ENCODE assay signal across 8 mouse cellular contexts in the genomic region with DNA sequence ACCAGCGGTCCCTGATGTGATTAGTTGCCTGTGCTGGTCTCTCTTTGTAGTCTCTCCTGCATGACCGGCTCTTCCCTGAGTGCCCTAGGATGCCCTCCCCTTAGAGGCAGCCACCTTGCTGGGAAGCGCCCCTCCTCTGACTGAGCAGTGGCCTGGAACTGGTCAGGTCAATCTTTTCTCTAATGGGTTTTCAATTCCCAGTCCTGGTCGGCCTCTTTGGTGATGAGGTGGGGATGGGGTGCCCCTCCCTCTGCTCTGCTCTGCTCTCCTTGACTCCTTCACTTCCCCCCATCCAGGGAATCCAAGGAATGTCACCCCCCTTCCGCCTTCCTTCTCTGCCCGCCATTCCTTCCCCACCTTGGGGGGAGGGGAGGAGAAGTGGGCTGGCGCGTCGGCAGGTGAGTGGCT. TPM values are rescaled to one million over a fixed set of nuclear protein-coding genes. Genes with fewer than 3 reads are reported as not detected.
A peak's percentile ranks its signal among the peaks of the same experiment; 100 is the strongest.
DNase-seq lines count a peak whose midpoint lies in the region; ATAC-seq and TF ChIP-seq lines count a peak whose summit lies in the region.

Gene Bcam, minus strand, starts transcription at position 33 of the 408 bp plus-strand sequence.

- no peaks in the 10 kb centered on the region for H3K4me1 ChIP-seq in intestine, postnatal 0 days (replicated peaks; ENCODE audit: control insufficient read depth, insufficient read depth, low read length)
- peaks cover 10% of the 10 kb centered on the region for H3K4me1 ChIP-seq in lung, adult 2 months (ENCODE audit: control insufficient read depth, insufficient read depth, low read length)
- H3K4me1 ChIP-seq in stomach, embryonic 15.5 days, result peaks cover 30% of the 10 kb centered on the region

- no peak for TF ChIP-seq CTCF in intestine, postnatal 0 days (IDR thresholded peaks at IDR 0.05; ENCODE audit: low read depth)
- TF ChIP-seq CTCF in lung, adult 2 months (IDR thresholded peaks at IDR 0.05; ENCODE audit: insufficient read depth, low read length), result no peak

- TF ChIP-seq POLR2A in lung, adult 2 months (IDR thresholded peaks at IDR 0.05; ENCODE audit: borderline replicate concordance, extremely low read depth, low read depth, low read length), result no peak

- DNase-seq in ES-CJ7 (ENCODE audit: low read depth, low spot score), result peak; percentile 93
- DNase-seq in adrenal gland, postnatal 14 days, result no peak
- no peak for DNase-seq in gastrocnemius, postnatal 25 days
- DNase-seq in lung, adult 2 months, result peak; percentile 67
- DNase-seq in cerebellum, postnatal 10 days, result no peak
- DNase-seq in urinary bladder, postnatal 14 days (ENCODE audit: low spot score), result no peak

- no peaks in the 10 kb centered on the region for H3K9me3 ChIP-seq in intestine, postnatal 0 days (ENCODE audit: control insufficient read depth)
- no peaks in the 10 kb centered on the region for H3K9me3 ChIP-seq in stomach, embryonic 15.5 days

- H3K27ac ChIP-seq in intestine, postnatal 0 days (ENCODE audit: low read depth, low read length), result no peak within 1 kb of the TSS
- peak within 1 kb of the TSS; percentile 41 for H3K27ac ChIP-seq in stomach, embryonic 15.5 days

- peak within 1 kb of the TSS; percentile 84 for H3K4me2 ChIP-seq in intestine, postnatal 0 days (replicated peaks; ENCODE audit: low read depth)
- peak within 1 kb of the TSS; percentile 89 for H3K4me2 ChIP-seq in stomach, embryonic 15.5 days

- peak within 1 kb of the TSS; percentile 46 for H3K4me3 ChIP-seq in intestine, postnatal 0 days (ENCODE audit: low read depth, low read length)
- peak within 1 kb of the TSS; percentile 76 for H3K4me3 ChIP-seq in lung, adult 2 months (replicated peaks; ENCODE audit: extremely low read depth, low read depth, low read length)
- peak within 1 kb of the TSS; percentile 49 for H3K4me3 ChIP-seq in stomach, embryonic 15.5 days (replicated peaks)

- no peaks in the 10 kb centered on the region for H3K27me3 ChIP-seq in intestine, postnatal 0 days (replicated peaks; ENCODE audit: control insufficient read depth, insufficient read depth, low read length)
- no peaks in the 10 kb centered on the region for H3K27me3 ChIP-seq in stomach, embryonic 15.5 days (replicated peaks)

- H3K9ac ChIP-seq in intestine, postnatal 0 days (ENCODE audit: low read depth, low read length), result peak within 1 kb of the TSS; percentile 51
- peak within 1 kb of the TSS; percentile 8; the same call in 1 of the 2 replicates for H3K9ac ChIP-seq in stomach, embryonic 15.5 days

- ATAC-seq in intestine, postnatal 0 days, result no peak; the same call in 1 of the 2 replicates
- peak; percentile 38; the same call in 1 of the 2 replicates for ATAC-seq in stomach, embryonic 15.5 days (ENCODE audit: insufficient read depth, low FRiP score, low read depth)

- WGBS in intestine, postnatal 0 days, result 4% methylated on average over 9 of the region's 9 CpGs
- 24% methylated on average over 9 of the region's 9 CpGs for WGBS in lung, adult 2 months
- WGBS in stomach, embryonic 15.5 days, result 6% methylated on average over 9 of the region's 9 CpGs

- no peaks in the 10 kb centered on the region for H3K36me3 ChIP-seq in intestine, postnatal 0 days (ENCODE audit: control insufficient read depth, insufficient read depth)
- no peaks in the 10 kb centered on the region for H3K36me3 ChIP-seq in stomach, embryonic 15.5 days

RNA-seq across cellular contexts. Expression of gene Bcam, which starts in this region (rescaled TPM):
- total RNA-seq in adrenal gland, postnatal 14 days (2021), result 59.8 and 70.8 TPM in 2 replicates
- total RNA-seq in gastrocnemius, postnatal 25 days (2021), result 10 to 100 TPM; 25.3 to 33.9 TPM
- polyA plus RNA-seq in intestine, postnatal 0 days (2015; fragmentation: Nextera tagmentation; extraction: Ambion mirVana), result 36.2 and 38.0 TPM in 2 replicates
- polyA plus RNA-seq in lung, adult 2 months (2012; rRNA removed), result 769 and 829 TPM in 2 replicates
- 129 and 151 TPM in 2 replicates for polyA plus RNA-seq in stomach, embryonic 15.5 days (2015; fragmentation: Nextera tagmentation; extraction: Ambion mirVana)

Comparison
In these comparisons a context has a peak if more than half of its experiments do, and no peak if none do; other contexts are left out.
1. DNase-seq: peak in ES-CJ7 (single experiment) and lung, adult 2 months (single experiment); none in adrenal gland, postnatal 14 days (single experiment), gastrocnemius, postnatal 25 days (single experiment), cerebellum, postnatal 10 days (0 of 2) and urinary bladder, postnatal 14 days (single experiment).
2. Peak in every context shown above with its lines, with median percentiles within 50 percentile points of each other: H3K4me3 ChIP-seq.